In genomic region chr4:105271166-105271565, GRCm38 (mm10) we compare ENCODE assay signal across 11 mouse cellular contexts.
DNase-seq lines count a peak whose midpoint lies in the region.
"Had no signal": no experiment of that assay in that cellular context is flagged by ENCODE, and none has a peak within 500 bp of the region (broad histone marks: within the 10 kb centered on the region; RNA-seq: fewer than 3 reads in every experiment).

No protein-coding gene starts in this region.

- peak; percentile 55 for DNase-seq in adrenal gland, adult 2 months
- DNase-seq in adrenal gland, adult (ENCODE audit: inconsistent age in 2 of 2, low spot score in 1 of 2): no peak
- DNase-seq in lung, postnatal 10 days: peak; percentile 60
- DNase-seq in lung, postnatal 14 days: no peak
- DNase-seq in gastrocnemius, postnatal 25 days: peak; percentile 75
- peak; percentile 58 for DNase-seq in lung, postnatal 36 days
- DNase-seq in embryo, embryonic 9.5 days (ENCODE audit: extremely low spot score): no peak
- DNase-seq in frontal cortex, postnatal 14 days (ENCODE audit: low spot score in 2 of 2): no peak
- DNase-seq: cerebellum, adult 11 months; kidney, adult 18-20 months; thymus, adult 2 months had no signal

Comparison
In these comparisons a context has a peak if more than half of its experiments do, and no peak if none do; other contexts are left out.
1. DNase-seq: peak in adrenal gland, adult 2 months (single experiment), lung, postnatal 10 days (single experiment), gastrocnemius, postnatal 25 days (single experiment) and lung, postnatal 36 days (single experiment); none in adrenal gland, adult (0 of 2), lung, postnatal 14 days (single experiment), embryo, embryonic 9.5 days (single experiment) and frontal cortex, postnatal 14 days (0 of 2).